Mouse (Mus musculus) urinary bladder, postnatal 4 days (tissue): ENCODE measurements around the gene Dbi.
A peak's percentile ranks its signal among the peaks of the same experiment; 100 is the strongest.

Source experiments
- DNase-seq, 2 experiments: peaks; one replicate each; pipeline ENCODE4 v3.0.0; 2021 to 2022; ENCODE audit warnings: low spot score in 2 of 2

The Dbi gene

DNA sequence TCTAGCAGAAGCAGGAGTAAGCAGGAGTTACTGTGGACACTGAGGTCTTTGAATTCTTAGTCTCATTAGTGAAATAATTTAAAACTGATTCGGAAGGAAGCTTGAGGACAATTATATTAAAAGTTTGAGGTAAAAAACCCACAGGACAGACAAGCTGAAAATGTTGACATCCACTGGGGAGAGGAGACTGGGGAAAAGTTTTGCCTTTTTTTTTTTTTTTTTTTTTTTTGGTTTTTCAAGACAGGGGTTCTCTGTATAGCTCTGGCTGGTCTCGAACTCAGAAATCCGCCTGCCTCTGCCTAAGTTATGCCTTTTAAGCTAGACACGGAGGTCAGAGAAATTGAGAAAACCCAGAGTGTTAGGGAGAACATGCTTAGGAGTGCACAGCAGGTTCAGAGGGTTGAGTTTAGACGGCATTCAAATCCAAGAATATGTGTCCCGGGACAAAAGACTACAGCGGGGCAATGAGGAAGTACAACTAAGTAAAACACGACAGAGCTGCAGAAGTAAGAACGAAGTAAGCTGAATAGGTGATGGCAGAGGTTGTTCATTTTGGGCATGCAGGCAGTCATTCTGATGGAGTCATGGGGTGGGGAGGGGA, 1.2 kb upstream of the Dbi start:
- DNase-seq, result no peak

DNA sequence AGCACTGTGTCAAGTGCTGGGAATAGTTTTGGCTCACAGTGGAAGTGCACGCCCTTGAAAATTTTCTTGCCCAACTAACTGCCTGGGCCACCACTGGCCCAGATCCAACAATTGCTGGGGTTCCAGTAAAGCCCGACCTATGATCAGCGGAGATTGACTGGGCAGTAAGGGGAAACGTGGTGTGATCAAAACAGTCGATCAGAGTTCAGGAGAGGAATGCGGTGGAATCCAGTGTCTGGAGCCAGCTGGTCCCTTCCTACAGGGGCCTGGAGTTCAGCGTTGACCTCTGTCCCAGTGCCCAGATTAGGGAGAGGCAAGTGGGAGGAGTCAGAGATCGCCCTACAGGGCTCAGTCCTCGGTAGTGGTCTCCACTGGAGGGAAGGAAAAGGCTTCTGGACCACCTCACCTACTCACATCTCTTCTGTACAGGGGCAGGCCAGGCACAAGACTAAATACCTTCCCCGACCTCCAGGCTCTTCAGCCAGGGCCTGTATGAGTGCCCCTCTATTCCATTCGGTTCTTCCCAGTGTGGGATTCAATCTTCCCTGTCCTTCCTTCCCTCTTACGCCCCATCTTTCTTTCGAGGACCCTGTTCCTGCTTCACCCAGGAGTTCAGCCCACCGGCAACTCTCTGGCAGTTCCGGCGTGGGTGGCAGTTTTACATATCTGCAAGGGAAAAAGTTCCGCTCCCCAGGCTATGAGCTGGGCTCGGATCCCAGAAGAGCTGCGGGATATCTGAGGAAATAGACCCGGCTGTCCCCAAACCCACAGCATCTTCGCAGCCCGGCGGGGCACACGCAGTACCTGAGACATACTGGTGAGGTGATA, 523 bp downstream of the Dbi start:
- DNase-seq, result peak in 1 of 2 experiments; percentile 32

DNA sequence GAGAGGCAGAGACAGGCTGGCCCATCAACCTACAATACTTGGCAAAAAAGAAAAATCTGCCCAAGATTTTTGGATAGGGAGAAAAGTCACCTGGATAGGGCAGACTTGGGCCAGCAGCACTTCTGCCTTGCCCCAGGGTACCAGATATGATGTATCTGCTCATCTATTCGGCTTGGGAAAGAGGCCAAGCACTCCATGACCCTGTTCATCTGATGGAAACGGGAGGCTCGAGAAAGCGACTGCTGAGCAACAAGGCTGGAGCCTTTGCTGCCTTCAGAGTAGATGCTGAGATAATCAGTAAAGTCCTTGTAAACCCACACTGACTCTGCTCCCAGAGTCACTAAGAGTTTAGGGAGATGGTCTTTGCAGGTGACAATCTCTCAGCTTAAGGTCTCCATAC, 1.5 kb downstream of the Dbi start:
- DNase-seq, result no peak

DNA sequence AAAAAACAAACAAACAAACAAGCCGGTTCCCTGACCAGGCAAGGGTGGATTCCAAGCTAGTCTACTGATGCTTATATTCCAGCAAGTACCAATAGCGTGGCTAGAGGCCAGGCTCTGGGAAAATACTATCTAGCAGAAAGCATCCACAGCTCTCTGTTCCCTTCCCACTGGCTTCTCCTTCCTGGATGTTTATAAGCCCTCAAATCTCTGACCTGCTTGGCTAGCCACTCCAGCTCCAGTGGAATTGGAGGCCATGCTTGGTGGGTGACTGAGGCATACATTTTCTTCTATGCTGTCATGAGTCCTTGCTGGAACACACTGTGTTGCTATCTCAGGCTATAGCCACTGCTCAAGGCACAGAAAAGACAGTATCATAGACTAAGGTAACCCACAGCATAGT, 2.0 kb downstream of the Dbi start:
- no peak for DNase-seq

DNA sequence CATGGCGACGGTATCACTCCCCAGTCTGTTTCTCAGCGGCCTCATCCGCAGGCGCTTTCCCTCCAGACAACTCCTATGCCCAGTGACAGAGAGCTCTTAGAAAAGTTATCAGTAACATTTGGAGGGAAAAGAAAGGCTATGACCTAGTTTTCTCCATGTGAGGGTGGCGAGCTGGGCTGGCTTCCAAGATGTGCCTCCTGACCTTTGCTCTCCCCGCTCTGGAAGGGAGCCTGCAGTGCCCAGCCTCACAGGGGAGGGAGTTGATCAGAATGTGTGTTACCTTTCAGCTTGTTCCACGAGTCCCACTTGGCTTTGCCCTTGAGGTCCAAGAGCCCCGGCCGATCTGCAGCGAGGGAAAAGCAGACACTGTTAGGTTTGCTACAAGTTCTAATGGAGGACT, 4.8 kb downstream of the Dbi start:
- DNase-seq, result no peak

DNA sequence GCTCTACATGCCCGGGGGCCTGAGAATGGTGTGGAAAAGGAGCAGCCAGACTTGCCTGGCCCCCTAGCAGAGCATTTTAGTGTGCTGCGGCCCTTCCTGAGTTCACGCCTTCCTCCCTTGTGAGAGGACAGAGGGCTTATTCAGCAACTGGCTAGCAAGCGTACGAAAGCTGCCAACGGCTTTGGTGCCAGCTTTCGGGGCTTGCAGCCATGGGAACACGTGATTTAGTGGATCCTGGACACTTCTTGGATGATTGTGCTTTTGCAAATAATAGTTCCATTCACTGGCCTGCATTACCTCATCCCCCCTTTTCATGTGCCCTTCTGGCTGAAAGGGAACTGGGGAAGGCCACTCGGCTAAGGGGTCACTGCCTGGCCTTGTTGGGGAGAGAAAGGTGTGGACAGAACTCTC, 5.2 kb downstream of the Dbi start:
- DNase-seq, result peak in 1 of 2 experiments; percentile 33

DNA sequence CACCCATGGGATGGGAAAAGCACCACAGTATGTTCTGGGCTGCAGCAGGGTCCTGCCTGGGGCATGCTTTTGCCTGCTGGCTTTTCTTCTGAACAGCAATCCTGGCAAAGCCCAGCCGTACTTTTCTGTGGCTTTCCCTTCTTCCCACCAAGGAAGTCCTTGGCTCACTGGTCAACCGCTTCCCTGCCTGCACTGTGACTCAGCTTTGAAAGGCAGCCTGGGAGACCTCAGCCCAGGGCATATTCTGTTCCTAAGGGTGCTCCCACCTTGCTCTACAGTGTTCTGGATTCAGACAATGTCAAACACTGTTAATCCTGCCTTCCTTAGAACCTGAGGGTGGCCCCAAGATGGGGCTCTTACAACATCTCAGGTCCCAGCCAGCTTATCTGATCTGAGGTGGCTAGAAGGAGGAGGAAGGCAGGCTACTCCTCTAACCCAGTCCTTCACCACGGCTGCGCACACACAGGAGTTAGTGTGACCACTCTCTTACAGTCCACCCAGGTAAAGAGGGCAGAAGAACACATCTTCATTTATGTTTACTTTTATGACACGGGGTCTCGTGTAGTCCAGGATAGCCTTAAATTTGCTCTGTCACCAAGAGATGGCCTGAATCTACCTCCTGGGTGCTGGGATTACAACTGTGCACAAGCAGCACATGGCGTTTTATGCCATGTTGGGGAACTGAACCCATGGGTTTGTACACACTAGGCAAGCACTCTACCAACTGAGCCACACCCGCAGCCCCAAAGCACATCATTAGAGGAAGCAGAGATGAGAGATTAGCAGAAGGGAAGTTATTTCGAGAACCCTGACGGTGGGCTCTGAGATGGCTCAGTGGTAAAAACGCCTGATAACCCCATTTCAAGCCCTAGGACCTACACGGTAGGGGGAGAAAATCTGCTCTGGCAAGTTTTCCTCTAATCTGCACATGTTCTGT, 8.4 kb downstream of the Dbi start:
- no peak for DNase-seq

DNA sequence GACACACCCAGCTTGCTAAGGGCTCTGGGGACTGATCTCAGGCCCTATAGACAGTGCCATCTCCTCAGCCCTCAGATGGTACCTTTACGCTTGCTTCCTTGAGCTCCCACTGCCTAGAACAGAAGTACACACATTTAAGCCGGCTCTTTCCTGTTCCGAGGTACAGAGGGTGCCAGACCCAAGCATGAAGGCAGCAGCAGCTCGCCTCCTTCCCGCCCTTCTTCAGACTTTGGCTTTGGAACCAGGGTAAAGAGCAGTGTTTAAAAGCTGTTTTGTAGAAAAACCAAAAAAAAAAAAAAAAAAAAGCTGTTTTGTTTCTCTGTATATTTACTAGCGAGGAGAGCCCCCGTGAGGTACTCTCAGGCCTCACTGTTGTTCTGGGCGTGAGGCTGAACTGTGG, 9.1 kb downstream of the Dbi start:
- no peak for DNase-seq

DNA sequence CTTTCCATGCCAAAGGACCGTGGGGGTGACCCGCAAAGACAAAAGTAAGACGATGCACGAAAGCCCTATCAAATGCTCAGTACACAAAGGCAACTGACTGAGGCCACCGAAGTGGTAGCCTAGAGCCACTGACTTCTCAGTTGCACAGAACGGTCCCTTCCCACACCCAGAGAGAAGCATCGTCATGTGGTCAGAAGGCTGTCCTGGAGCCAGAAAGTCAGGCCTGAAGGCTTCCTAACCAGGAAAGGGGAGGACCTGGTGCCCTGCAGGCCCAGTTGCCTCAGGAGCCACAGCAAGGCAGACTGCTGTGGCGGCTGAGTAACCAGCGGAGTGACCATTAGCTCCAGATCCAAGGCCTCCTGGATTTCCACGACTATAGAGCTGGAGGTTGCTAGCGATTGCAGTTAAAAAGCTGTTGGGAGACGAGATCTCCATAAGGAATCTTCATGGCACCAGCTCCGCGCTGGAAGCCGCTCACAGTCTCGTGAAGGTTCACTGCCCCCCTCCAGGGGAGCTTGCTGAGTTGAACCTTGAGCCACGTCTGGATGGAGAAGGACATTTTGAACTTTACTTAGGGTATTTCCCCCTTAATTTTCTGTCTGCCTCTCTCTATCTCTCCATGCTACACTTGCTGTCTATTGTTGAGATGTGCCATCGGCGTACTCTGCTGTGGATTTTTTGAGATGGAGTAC, 11.0 kb downstream of the Dbi start:
- DNase-seq, result no peak

DNA sequence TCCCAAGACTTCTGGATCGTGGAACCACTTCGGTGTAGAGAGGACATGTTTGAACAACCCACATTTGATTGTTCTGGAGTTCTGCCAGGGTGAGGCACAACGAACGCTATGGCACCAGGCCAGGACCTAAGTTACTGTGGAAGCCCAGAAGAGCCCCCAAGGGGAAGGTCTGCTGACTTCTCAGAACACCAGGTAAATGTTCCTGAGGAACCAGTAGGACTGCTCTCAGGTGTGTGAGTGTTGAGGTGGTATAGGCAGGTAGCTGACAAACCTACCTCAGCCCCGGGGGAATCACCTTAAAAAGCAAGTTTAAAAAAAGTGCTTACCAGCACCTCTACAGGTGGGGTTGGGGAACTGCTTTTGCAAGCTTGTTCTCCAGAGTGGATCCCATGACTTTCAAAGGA, 15.3 kb downstream of the Dbi start:
- peak; percentile 39 to 68 for DNase-seq

DNA sequence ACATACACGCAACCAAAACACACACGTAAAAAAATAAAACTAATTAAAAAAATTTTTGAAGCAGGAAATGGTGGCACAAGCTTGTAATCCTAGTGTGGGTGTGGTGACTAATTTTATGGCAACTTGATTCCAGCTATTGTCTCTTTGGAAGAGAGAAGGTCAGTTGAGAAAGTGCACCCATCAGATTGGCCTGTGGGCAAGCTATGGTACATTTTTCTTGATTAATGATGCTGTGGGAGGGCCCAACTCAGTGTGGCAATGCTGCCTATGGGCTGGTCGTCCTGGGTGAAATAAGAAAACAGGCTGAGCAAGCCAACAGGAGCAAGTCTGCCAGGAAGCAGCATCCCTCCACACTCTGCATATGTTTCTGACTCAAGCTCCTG, 19.7 kb downstream of the Dbi start:
- DNase-seq, result no peak

DNA sequence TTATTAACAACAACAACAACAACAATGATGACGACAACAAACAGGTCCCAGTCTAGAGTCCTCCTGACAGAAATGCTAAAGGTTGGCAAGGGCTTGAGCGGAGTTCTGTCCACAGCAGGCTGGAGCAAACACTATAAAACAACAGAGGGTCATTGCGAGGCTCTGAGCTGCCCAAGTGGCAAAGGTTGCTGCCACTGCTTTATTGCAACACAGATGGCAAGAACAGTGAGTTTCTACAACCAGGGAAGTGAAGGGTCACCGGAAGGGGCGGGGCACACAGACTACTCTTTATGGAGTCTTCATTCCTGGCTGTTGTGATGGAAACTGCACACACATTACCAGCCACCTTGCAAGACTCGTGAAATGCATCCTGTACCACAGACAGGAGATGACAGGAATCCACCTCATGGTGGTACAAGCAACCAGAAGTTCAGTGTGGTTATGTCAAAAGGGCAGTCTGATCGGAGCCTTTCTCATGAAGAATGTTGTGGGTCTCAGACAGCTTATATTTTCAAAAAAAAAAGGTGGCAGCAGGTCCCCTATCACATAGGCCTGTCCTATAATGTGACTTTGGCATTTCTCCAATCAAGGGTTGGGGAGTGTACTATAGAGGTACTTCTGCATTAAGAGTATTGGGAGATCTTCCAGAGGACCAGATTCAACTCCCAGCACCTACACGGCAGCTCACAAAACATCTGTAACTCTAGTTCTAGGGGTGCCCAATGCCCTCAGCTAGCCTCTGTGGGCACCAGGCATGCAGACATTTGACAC, 20.2 kb downstream of the Dbi start:
- DNase-seq, result no peak

DNA sequence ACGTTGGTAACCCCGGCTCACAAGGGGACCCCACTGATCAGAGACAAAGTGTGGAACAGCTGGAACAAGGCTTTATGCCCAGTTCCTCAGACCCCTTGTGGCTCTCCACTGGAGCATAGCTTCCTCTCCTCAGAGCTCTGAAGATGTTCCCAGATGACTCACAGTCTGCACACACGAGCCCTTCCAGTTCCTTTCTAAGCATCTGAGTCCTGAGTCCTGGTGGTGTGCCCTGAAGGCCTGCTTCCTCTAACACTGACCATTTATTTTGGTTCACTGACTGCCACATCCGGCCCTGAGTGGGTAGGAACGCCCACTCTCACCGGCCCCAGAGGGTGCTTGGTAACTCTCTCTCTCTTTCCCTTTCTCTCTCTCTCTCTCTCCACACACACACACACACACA, 21.4 kb downstream of the Dbi start:
- DNase-seq, result no peak

DNA sequence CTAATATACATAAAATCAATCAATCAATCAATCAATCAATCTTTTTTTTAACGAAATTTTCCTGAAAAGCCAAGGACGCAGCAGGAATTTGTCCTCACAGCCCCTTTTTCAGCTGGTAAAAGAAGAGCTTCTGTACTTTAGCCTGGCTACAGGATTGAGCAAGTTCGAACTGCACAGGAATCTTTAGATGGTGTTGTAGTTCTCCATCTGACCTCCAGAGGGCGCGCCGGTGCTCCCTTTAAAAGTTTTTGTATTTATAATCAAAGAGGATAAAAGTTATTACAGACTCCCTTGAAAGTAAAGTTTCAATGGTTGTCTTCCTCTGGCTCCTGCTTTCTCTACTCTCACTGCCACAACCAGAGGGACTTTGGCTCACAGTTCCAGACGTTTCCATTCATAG, 22.6 kb downstream of the Dbi start:
- peak in 1 of 2 experiments; percentile 75 for DNase-seq

DNA sequence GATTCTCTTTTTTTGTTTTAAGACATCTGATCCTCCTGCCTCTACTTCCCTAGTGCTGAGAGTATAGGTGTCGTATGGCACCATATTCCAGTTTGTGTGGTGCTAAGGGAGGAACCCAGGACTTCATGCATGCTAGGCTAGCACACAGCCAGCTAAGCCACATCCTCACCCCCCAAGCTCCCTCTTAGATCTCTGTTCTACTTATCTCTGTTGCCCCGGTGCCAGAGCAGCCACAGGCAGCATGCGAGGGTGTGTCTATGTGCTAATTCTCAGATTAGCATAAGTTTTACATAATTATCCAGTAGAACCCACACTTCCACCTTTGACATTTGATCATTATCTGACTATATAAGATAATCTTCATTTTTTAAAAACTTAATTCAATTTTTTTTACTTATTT, 26.0 kb downstream of the Dbi start:
- no peak for DNase-seq

DNA sequence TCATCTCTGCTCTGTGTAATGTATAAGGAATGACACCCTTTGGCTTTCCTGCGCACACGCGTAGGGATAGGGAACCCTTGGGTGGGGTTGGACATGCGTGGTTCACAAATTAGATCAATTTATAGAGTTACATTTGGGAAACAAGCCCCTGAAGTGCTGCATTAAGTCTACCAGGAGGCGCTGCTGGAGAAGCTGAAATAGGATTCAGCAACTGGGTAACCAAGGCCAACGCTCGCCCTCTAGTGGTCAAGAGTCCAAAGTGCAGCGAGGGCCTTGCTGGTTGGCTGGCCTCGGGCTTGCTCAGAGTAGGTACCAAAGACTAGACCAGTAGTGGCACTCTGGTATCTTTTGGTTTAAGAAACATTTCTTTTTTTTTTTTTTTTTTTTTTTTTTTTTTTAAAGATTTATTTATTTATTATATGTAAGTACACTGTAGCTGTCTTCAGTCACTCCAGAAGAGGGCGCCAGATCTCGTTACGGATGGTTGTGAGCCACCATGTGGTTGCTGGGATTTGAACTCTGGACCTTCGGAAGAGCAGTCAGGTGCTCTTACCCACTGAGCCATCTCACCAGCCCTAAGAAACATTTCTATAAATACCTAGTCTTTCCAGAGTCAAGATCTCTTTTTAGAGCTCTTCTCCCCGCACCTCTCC, 27.3 kb downstream of the Dbi start:
- peak; percentile 72 to 90 for DNase-seq

DNA sequence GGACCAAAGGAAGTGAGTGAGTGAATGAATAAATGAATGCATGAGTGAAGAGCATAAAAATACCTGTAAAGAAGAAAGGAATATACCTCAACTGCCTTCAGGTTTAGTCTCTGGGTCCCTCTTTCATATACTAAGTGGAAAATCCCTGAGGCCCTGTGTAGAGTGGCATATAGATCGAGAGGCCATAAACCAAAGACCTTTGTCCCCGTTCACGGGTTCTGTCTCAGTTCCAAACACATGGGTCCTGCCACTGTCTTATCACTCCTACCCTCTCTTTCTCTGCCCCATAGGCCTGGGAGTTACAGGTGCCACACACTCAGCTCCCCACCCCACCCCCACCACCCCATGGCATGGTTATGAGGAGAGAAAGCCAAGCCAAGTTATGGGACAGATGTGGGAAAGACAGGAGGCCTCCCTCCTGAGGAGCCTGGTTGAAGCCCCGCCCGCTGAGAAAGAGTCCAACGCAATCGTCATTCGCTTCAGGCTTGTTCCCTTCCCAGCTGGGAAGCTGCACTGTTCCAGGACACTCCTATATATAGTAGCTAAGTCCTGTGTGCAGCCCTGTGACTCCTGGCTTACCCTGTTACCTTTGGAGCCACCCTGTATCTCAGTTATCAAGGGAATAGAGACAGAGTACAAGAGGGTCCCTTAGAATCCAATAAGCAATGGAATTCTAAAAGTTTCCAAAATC, 29.9 kb downstream of the Dbi start:
- no peak for DNase-seq

DNA sequence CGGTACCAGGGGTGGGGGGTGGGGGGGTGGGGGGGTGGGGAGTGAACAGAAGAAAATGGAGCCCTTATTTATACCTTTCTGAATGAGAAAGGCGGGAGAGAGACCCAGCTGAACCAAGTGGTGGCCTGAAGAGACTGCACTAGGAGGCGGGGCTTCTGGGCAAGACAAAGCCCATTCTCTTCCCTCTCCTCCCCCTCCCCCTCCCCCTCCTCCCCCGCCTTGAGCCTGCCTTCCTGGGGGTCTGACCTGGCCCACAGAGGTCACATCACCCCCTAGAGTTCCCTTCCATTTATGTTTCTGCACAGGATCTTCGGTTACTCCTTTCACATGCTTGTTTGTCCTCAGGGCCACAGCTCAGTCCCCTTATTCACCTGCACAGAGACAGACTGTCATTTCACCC, 31.7 kb downstream of the Dbi start:
- DNase-seq, result no peak

DNA sequence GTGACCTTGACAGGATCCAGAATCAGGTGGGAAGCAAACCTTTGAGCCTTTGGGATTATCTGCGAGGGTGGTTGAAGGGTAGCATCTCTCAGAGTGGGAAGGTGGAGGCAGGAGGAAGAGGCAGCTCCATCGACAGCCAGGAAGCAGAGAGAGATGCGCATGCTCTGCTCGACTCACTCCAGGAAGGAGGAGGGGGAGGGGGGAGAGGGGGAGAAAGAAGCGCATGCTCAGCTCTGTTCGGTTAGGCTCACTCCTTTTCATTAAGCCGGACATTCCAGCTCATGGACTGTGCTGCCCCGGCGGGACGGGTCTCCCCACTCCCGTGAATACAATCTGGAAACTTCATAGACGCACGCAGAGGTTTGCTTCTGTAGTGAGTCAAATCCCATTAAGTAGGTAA, 34.2 kb downstream of the Dbi start:
- DNase-seq, result no peak

DNA sequence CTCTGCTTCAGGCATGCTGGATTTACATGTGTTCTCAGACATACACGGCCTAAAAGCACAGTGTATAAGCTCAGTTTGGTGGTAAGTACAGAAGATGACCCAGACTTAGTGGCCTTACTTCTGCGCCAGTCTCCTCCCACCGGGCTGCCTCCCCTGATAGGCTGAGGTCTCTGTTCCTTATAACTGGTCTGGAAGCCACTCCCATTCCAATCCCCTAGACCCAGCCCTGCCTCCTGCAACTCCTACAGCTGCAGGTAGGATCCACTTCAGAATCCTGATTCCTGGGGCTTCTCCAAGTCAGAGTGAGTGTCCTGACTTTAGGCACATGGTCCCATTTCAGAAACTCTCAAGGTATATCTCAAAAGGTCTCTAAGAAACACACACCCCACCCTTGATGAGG, 35.2 kb downstream of the Dbi start:
- DNase-seq, result no peak
